Mouse (Mus musculus) hindbrain, embryonic 13.5 days (tissue): ENCODE measurements at regions not wholly inside any gene's neighbourhood (a gene's known extent, or its start where the extent isn't known, plus 50 kb on each side); places are given as distances from the start of the nearest gene placed in this dataset.

Source experiments
- ATAC-seq: fragments of 200-750 bp; cut with Nextera tagmentation; 2 replicates; pipeline ENCODE4 v1.8.0; 2017; ENCODE audit warnings: moderate TSS enrichment; ENCODE audit not compliant: low FRiP score
- H3K27ac ChIP-seq: fragments of 300-500 bp; sonication (generic); 2 replicates; pipeline ENCODE4 v1.5.1; 2015; ENCODE audit warnings: inconsistent platforms, mild to moderate bottlenecking, moderate library complexity
- H3K27me3 ChIP-seq: fragments of 300-500 bp; sonication (generic); 2 replicates; pipeline ENCODE4 v1.6.1; 2015; ENCODE audit warnings: mild to moderate bottlenecking, inconsistent platforms
- H3K36me3 ChIP-seq: fragments of 300-500 bp; sonication (generic); 2 replicates; pipeline ENCODE4 v1.6.1; 2015; ENCODE audit warnings: mild to moderate bottlenecking, inconsistent platforms
- H3K4me1 ChIP-seq: fragments of 300-500 bp; sonication (generic); replicated peaks from 2 replicates; pipeline ENCODE4 v1.6.1; 2015; ENCODE audit warnings: inconsistent platforms
- H3K4me2 ChIP-seq: fragments of 300-500 bp; sonication (generic); 2 replicates; pipeline ENCODE4 v1.6.1; 2015; ENCODE audit warnings: inconsistent platforms, mild to moderate bottlenecking, moderate library complexity
- H3K4me3 ChIP-seq: fragments of 300-500 bp; sonication (generic); 2 replicates; pipeline ENCODE4 v1.5.1; 2015; ENCODE audit warnings: mild to moderate bottlenecking, inconsistent platforms
- H3K9ac ChIP-seq: fragments of 300-500 bp; sonication (generic); 2 replicates; pipeline ENCODE4 v1.6.1; 2015; ENCODE audit warnings: mild to moderate bottlenecking, inconsistent platforms
- H3K9me3 ChIP-seq: fragments of 300-500 bp; sonication (generic); 2 replicates; pipeline ENCODE4 v1.6.1; 2016; ENCODE audit warnings: inconsistent platforms
- WGBS: fragments of 180-500 bp; shearing (Covaris S2); methylation state at CpG from one replicate; pipeline ENCODE4 v1.1.7; 2015; 5-methylcytosine and 5-hydroxymethylcytosine counted together

DNA sequence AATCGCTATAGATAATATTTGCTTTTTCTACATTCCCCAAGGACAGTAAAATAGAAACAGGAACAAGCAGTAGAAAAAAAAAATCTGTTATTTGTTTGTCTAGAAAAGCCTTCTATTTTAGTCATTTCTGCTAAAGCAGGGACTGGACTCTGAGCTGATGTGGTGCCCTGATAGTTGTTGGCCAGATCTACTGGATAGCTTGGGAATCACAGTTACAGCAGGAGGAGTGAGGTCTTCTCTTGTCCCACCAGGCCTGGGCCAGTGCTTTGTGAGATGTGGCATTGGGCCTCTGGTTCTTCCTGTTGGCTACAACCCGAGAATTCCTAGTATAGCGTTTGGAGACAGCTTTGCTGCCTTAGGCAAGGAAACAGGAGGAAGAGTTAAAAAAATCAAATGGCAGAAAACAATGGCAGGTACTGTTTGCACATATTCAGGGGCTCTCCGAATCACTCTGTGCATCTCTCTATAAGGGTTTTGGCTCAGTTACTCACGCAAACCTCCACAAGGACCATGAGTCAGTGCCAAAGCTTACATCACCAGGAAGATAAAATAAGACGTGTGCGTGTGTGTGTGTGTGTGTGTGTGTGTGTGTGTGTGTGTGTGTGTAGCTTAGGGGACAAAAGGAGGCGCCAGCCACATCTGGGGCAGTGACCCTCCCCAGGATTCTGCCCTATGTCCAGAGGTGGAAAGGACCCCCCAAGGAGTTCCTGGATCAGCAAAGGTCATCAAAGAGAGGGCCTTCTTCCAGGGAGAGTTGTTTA, 248.1 kb downstream of the Itga8 start:
- no peak for ATAC-seq
- 62% methylated on average over 8 of the region's 8 CpGs for WGBS
- no peak overlapping the region for H3K9ac ChIP-seq

DNA sequence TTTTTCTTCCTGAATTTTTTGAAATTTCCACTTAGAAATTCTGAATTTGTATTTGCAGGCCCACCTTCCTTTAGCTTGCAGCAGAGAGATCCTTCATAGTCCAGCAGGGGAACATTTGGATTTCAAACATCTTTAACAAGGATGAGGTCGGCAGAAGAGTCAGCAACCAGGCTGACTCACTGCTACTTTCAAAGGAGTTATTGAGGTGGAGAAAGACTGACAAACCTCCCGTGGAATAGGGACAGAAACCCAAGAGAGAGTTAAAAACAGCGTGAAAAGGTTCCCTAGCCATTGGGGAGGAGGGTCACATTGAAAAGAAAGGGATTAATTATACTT, 247.6 kb downstream of the Itga8 start:
- Histone ChIP-seq H3K9ac (no peak overlapping the region), H3K27ac (no peak overlapping the region), H3K36me3 (no peaks in the 10 kb centered on the region), H3K9me3 (no peaks in the 10 kb centered on the region), H3K4me1 (no peaks in the 10 kb centered on the region), H3K27me3 (0 out of 2 replicates have a peak, but pooled peaks cover 3% of the 10 kb centered on the region), H3K4me3 (no peak overlapping the region), H3K4me2 (no peak overlapping the region)
- WGBS, result 8% methylated on average over 3 of the region's 3 CpGs
- ATAC-seq, result no peak

More for the DNA sequence above, 248.1 kb downstream of the Itga8 start:
- H3K36me3 ChIP-seq, result no peaks in the 10 kb centered on the region
- no peaks in the 10 kb centered on the region for H3K4me1 ChIP-seq
- no peak overlapping the region for H3K27ac ChIP-seq
- 0 out of 2 replicates have a peak, but pooled peaks cover 3% of the 10 kb centered on the region for H3K27me3 ChIP-seq
- H3K4me3 ChIP-seq, result no peak overlapping the region
- H3K4me2 ChIP-seq, result no peak overlapping the region
- no peaks in the 10 kb centered on the region for H3K9me3 ChIP-seq
